Mouse (Mus musculus) intestine, embryonic 14.5 days (tissue): ENCODE data around the gene Alad. TPM values are rescaled to one million over a fixed set of nuclear protein-coding genes. Genes with fewer than 3 reads are reported as not detected.

Experiments
- ATAC-seq: fragments of 200-750 bp; cut with Nextera tagmentation; replicated peaks from 2 replicates; pipeline ENCODE4 v1.8.0; 2017; ENCODE audit warnings: low read depth, moderate number of reproducible peaks, moderate TSS enrichment, moderate library complexity; ENCODE audit not compliant: low FRiP score, low TSS enrichment
- DNase-seq: peaks from one replicate; pipeline ENCODE4 v3.0.0-alpha.2; 2018; ENCODE audit warnings: low spot score
- H3K27ac ChIP-seq: fragments of 300-500 bp; sonication (generic); 2 replicates; pipeline ENCODE4 v1.5.1; 2014; ENCODE audit warnings: low read depth, mild to moderate bottlenecking, control low read depth
- H3K27me3 ChIP-seq: fragments of 300-500 bp; sonication (generic); replicated peaks from 2 replicates; pipeline ENCODE4 v1.6.1; 2014; ENCODE audit warnings: low read length, control low read depth; ENCODE audit not compliant: control insufficient read depth, insufficient read depth
- H3K36me3 ChIP-seq: fragments of 300-500 bp; sonication (generic); 2 replicates; pipeline ENCODE4 v1.6.1; 2014; ENCODE audit warnings: low read length, control low read depth; ENCODE audit not compliant: control insufficient read depth, insufficient read depth
- H3K4me1 ChIP-seq: fragments of 300-500 bp; sonication (generic); replicated peaks from 2 replicates; pipeline ENCODE4 v1.6.1; 2014; ENCODE audit warnings: low read length, control low read depth, mixed read lengths; ENCODE audit not compliant: control insufficient read depth, insufficient read depth
- H3K4me2 ChIP-seq: fragments of 300-500 bp; sonication (generic); 2 replicates; pipeline ENCODE4 v1.6.1; 2014; ENCODE audit warnings: low read length
- H3K4me3 ChIP-seq: fragments of 300-500 bp; sonication (generic); 2 replicates; pipeline ENCODE4 v1.5.1; 2014; ENCODE audit warnings: low read depth, low read length, control low read depth, mixed read lengths
- H3K9ac ChIP-seq: fragments of 300-500 bp; sonication (generic); 2 replicates; pipeline ENCODE4 v1.6.1; 2014; ENCODE audit warnings: mild to moderate bottlenecking, low read length
- H3K9me3 ChIP-seq: fragments of 300-500 bp; sonication (generic); 2 replicates; pipeline ENCODE4 v1.6.1; 2016; ENCODE audit warnings: low read length, control low read depth; ENCODE audit not compliant: control insufficient read depth
- WGBS: fragments of 180-500 bp; shearing (Covaris S2); extraction: QIAGEN DNeasy Blood & Tissue Kit; methylation state at CpG from one replicate; pipeline ENCODE4 v1.1.7; 2014; 5-methylcytosine and 5-hydroxymethylcytosine counted together
- polyA plus RNA-seq: library from polyadenylated mRNA; unstranded; fragments of >200 nt; fragmentation: Nextera tagmentation; extraction: Ambion mirVana; gene quantifications from 2 replicates; pipeline ENCODE4 v1.2.1, GENCODE M21; 2014

Alad gene
- polyA plus RNA-seq, 1 experiment from 2014 or later = 146 TPM

- Histone ChIP-seq H3K27ac (no peak overlapping the region), H3K9ac (no peak overlapping the region), H3K27me3 (no peaks in the 10 kb centered on the region), H3K36me3 (no peaks in the 10 kb centered on the region), H3K4me3 (no peak overlapping the region), H3K4me2 (no peak overlapping the region), H3K9me3 (no peaks in the 10 kb centered on the region), H3K4me1 (no peaks in the 10 kb centered on the region)
- DNase-seq = no peak
- ATAC-seq = no peak
- WGBS = 69% methylated on average over 6 of the region's 6 CpGs
Measured at GRCm38 (mm10) chr4:62477542-62478244, 42.0 kb downstream of the Alad start.

DNA sequence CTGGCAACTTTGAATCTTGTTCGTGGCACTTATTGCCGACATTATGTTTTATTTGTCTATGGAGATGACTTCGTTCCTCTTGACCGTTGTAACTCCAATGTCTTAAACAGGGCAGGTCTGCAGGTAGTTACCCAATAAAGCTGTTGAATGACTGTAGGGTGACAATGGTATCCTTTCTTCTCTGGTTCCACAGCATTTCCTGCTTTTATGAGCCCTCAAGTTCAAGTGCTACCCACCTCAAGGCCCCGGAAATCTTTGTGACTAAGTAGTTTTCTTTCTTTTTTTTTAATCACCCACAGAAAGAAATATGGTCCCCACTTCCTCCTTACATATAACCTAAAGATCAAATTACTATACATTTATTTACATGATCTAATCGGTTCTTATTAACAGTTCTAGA, 43.9 kb downstream of the Alad start:
- no peak overlapping the region for H3K9ac ChIP-seq
- 77% methylated on average over 6 of the region's 6 CpGs for WGBS
- H3K27ac ChIP-seq = no peak overlapping the region
- no peak overlapping the region for H3K4me2 ChIP-seq
- ATAC-seq = no peak
- H3K4me3 ChIP-seq = no peak overlapping the region
- DNase-seq = no peak
- H3K9me3 ChIP-seq = no peaks in the 10 kb centered on the region
- no peaks in the 10 kb centered on the region for H3K27me3 ChIP-seq
- no peaks in the 10 kb centered on the region for H3K4me1 ChIP-seq
- H3K36me3 ChIP-seq = no peaks in the 10 kb centered on the region

DNA sequence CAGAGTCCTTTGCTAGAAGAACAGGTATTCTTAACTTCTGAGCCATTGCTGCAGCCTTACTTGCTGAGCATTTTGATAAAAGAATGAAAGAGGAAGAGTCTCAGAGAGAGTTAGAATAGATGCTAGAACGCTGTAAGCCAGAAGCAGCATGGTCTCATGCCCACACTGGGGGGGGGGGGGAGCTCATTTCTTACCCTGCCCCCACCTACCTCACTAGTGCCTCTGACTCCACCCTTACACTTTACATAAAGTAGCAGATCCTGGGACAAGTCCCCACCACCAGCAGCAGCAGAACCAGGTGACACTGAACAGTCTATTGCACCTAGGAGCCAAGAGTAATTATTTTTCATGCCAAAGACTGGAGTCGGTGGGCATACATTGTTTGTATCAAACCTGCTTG, 44.6 kb downstream of the Alad start:
- peaks cover 2% of the 10 kb centered on the region; the same call in 1 of the 2 replicates for H3K4me1 ChIP-seq
- H3K4me3 ChIP-seq = no peak overlapping the region
- no peaks in the 10 kb centered on the region for H3K9me3 ChIP-seq
- no peak overlapping the region for H3K4me2 ChIP-seq
- no peaks in the 10 kb centered on the region for H3K36me3 ChIP-seq
- DNase-seq (no peak), ATAC-seq (no peak)
- 78% methylated on average over 2 of the region's 2 CpGs for WGBS
- no peaks in the 10 kb centered on the region for H3K27me3 ChIP-seq
- H3K9ac ChIP-seq = no peak overlapping the region
- no peak overlapping the region for H3K27ac ChIP-seq

DNA sequence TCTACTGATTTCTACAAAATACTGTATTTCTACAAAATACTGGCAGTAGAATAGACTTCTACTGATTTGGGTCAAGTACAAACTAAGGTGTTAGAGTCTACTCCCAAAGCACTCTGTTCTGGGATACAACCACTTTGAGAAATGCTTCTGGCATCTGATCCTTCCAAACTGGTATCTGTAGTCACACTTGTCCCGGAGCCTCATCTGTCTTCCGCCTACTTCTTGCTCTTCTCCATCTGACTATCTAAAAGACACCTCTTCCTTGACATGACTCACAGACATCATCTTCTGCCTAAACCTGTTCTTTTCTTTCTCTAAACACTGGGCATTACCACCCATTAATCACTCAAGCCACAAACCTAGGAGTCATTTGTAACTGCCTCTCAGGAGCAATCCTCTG, 47.6 kb downstream of the Alad start:
- Histone ChIP-seq H3K4me2 (no peak overlapping the region), H3K36me3 (no peaks in the 10 kb centered on the region), H3K4me3 (no peak overlapping the region), H3K9me3 (peaks cover 5% of the 10 kb centered on the region; the same call in 1 of the 2 replicates), H3K4me1 (peaks cover 5% of the 10 kb centered on the region; the same call in 1 of the 2 replicates), H3K27ac (no peak overlapping the region), H3K9ac (no peak overlapping the region), H3K27me3 (no peaks in the 10 kb centered on the region)
- 93% methylated on average over 2 of the region's 2 CpGs for WGBS
- no peak for ATAC-seq
- DNase-seq = no peak

GRCm38 (mm10) chr4:62470598-62471051, 49.1 kb downstream of the Alad start, which contains the start of gene Wdr31:
Wdr31 (minus strand) TSS chr4:62470896.
- WGBS = under 1% methylated on average over 30 of the region's 30 CpGs
- Histone ChIP-seq H3K9me3 (peaks cover 5% of the 10 kb centered on the region; the same call in 1 of the 2 replicates), H3K4me1 (peaks cover 5% of the 10 kb centered on the region; the same call in 1 of the 2 replicates), H3K9ac (peak within 1 kb of the TSS; percentile 52), H3K4me3 (peak within 1 kb of the TSS; percentile 55), H3K27ac (no peak within 1 kb of the TSS), H3K4me2 (peak within 1 kb of the TSS; percentile 64), H3K36me3 (no peaks in the 10 kb centered on the region), H3K27me3 (no peaks in the 10 kb centered on the region)
- peak; percentile 91 for ATAC-seq
- DNase-seq = peak; percentile 96

- ATAC-seq = no peak
Measured at GRCm38 (mm10) chr4:62468158-62468557, 51.6 kb downstream of the Alad start.

DNA sequence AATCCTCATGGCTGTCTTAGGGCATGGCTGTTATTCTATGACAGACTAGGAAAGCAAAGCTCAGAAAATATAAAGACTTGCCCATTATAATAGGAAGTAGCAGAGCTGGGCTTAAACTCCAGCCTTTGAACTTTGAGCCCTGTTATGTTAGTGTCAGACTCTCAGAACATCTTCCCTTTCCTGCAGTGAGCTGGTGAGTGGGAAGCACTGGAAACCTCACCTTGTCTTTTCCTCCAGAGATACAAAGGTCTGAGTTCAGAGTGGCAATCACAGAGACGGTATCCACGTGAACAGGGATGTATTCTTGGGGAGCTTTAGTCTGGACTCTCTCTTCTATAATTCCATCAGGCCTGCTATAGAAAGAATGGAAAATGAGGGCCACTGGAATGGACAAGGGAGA, 56.6 kb downstream of the Alad start:
- 86% methylated on average over 2 of the region's 2 CpGs for WGBS
- Histone ChIP-seq H3K4me2 (no peak overlapping the region), H3K27me3 (no peaks in the 10 kb centered on the region), H3K9ac (no peak overlapping the region), H3K27ac (no peak overlapping the region), H3K4me3 (no peak overlapping the region), H3K36me3 (0 out of 2 replicates have a peak, but pooled peaks cover 10% of the 10 kb centered on the region), H3K9me3 (no peaks in the 10 kb centered on the region; the same call in 1 of the 2 replicates), H3K4me1 (no peaks in the 10 kb centered on the region)
- no peak for ATAC-seq
- no peak for DNase-seq

More at GRCm38 (mm10) chr4:62468158-62468557, 51.6 kb downstream of the Alad start:
- Histone ChIP-seq H3K9me3 (peaks cover 5% of the 10 kb centered on the region; the same call in 1 of the 2 replicates), H3K36me3 (0 out of 2 replicates have a peak, but pooled peaks cover 2% of the 10 kb centered on the region), H3K4me1 (peaks cover 5% of the 10 kb centered on the region; the same call in 1 of the 2 replicates), H3K4me2 (no peak overlapping the region), H3K9ac (no peak overlapping the region), H3K4me3 (no peak overlapping the region), H3K27me3 (no peaks in the 10 kb centered on the region), H3K27ac (no peak overlapping the region)
- WGBS = 94% methylated on average over 1 of the region's 1 CpGs
- DNase-seq = no peak

GRCm38 (mm10) chr4:62460348-62460747, 59.4 kb downstream of the Alad start:
- Histone ChIP-seq H3K4me3 (no peak overlapping the region), H3K4me2 (no peak overlapping the region), H3K4me1 (no peaks in the 10 kb centered on the region), H3K36me3 (0 out of 2 replicates have a peak, but pooled peaks cover 10% of the 10 kb centered on the region), H3K27ac (no peak overlapping the region), H3K27me3 (no peaks in the 10 kb centered on the region), H3K9me3 (no peaks in the 10 kb centered on the region), H3K9ac (no peak overlapping the region)
- 89% methylated on average over 8 of the region's 8 CpGs for WGBS
- DNase-seq (no peak), ATAC-seq (no peak)
